Mouse (Mus musculus): ENCODE measurements around the gene Dnah12. TPM values are rescaled to one million over a fixed set of nuclear protein-coding genes. Genes with fewer than 3 reads are reported as not detected.

The Dnah12 gene
- polyA plus RNA-seq (2014; fragmentation: Illumina TruSeq; extraction: RNeasy Lipid Tissue Mini Kit (QIAGEN cat#74804); ENCODE audit: low read depth, low replicate concordance), result 1.1 TPM

DNA sequence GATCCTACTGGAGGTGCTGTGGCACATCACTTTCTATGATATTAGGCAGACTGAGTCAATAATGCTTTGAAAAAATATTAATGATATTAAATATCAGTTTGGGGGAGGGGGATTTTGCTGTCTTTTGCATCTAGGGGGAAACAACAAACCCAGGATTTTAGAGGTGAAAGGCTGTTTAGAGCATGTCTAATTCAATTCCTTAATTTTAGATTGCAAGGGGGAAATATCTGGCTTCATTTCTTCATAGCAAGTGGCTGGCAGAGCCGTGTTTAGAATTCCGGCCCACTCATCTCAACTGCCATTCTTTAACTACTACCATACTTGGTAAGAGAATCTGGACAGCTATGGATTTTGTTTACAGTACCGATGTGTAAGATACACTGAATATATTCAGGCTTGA, at the start of gene Dnah12:
Gene Dnah12 (plus strand): TSS at position 301 of the 400 bp plus-strand sequence.

DNA sequence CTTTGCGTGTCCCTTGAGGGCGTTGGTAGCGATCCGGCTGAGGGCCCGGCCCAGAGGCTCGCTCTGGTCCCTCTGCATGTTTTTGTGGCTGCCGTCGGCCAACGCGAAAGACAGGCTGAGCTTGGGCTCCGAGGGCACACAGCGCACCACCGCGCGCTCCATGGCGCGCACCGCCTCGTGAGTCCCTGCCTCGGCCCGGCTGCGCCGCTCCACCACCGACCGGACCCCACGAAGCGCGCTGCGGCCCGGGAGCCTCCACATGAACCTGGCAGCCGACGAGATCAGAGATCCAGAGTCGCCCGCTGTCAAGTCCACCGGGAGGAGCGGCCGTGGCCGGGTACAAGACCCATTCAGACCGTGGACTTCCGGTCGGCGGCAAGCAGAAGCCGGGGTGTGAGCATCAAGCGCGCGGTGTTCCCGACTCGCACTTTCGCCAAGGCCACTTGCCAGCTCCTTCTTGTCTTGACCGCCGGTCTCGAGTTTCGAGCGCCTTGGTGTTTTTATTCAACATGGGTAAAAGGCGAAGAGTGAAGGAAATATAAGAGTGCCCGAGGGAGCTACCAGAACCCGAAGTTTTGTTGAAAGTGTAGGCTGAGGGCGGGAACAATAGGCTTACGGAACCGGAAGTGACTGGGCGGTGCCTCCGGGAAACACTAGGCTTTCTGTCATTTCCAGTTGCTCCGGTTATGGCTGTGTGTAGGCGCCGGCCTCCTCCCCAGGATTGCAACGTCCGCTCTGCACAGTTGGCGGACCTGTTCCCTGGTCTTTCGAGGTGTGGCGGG, 23.6 kb upstream of the Dnah12 start, which contains the start of gene Pde12:
Gene Pde12 (minus strand): TSS at position 592 of the 782 bp plus-strand sequence.

DNA sequence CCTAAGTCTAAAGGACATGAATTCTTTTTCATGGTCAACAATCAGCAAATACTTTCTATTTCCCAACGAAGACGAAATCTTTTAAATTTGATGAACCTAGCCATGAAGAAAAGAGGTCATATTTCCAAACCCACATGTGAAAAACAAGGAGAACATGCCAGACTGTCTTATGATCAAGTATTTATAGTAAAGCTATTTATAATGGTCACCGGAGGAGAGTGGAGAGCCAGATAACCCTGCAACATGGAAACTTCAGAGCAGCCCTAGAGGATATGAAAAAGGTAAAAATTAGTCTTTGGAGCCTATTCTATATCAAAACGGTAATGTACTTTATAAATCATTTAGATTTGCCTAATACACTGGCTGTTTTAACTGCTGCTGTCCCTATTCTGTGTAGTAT, 201.3 kb downstream of the Dnah12 start, which contains the start of gene Asb14:
Gene Asb14 (plus strand): TSS at position 166 of the 400 bp plus-strand sequence.

Other genes starting within 250 kb of the Dnah12 start
- gene Slmap, start 158.3 kb upstream of the Dnah12 start, polyA plus RNA-seq (2014; fragmentation: Illumina TruSeq; extraction: RNeasy Lipid Tissue Mini Kit (QIAGEN cat#74804); ENCODE audit: low read depth, low replicate concordance), result 69.1 TPM
- gene Dennd6a, start 119.4 kb upstream of the Dnah12 start, polyA plus RNA-seq (2014; fragmentation: Illumina TruSeq; extraction: RNeasy Lipid Tissue Mini Kit (QIAGEN cat#74804); ENCODE audit: low read depth, low replicate concordance), result 17.3 TPM
- gene Arf4, start 55.2 kb upstream of the Dnah12 start, polyA plus RNA-seq (2014; fragmentation: Illumina TruSeq; extraction: RNeasy Lipid Tissue Mini Kit (QIAGEN cat#74804); ENCODE audit: low read depth, low replicate concordance), result 215 TPM
- gene Pde12, start 23.4 kb upstream of the Dnah12 start, polyA plus RNA-seq (2014; fragmentation: Illumina TruSeq; extraction: RNeasy Lipid Tissue Mini Kit (QIAGEN cat#74804); ENCODE audit: low read depth, low replicate concordance), result 4.1 TPM
- gene Asb14, start 201.3 kb downstream of the Dnah12 start, polyA plus RNA-seq (2014; fragmentation: Illumina TruSeq; extraction: RNeasy Lipid Tissue Mini Kit (QIAGEN cat#74804); ENCODE audit: low read depth, low replicate concordance), result 0.42 TPM

Data from adipose tissue, adult 10 weeks (tissue).